Mouse (Mus musculus): ENCODE measurements around the gene Zdhhc7.
A peak's percentile ranks its signal among the peaks of the same experiment; 100 is the strongest.

The Zdhhc7 gene

DNA sequence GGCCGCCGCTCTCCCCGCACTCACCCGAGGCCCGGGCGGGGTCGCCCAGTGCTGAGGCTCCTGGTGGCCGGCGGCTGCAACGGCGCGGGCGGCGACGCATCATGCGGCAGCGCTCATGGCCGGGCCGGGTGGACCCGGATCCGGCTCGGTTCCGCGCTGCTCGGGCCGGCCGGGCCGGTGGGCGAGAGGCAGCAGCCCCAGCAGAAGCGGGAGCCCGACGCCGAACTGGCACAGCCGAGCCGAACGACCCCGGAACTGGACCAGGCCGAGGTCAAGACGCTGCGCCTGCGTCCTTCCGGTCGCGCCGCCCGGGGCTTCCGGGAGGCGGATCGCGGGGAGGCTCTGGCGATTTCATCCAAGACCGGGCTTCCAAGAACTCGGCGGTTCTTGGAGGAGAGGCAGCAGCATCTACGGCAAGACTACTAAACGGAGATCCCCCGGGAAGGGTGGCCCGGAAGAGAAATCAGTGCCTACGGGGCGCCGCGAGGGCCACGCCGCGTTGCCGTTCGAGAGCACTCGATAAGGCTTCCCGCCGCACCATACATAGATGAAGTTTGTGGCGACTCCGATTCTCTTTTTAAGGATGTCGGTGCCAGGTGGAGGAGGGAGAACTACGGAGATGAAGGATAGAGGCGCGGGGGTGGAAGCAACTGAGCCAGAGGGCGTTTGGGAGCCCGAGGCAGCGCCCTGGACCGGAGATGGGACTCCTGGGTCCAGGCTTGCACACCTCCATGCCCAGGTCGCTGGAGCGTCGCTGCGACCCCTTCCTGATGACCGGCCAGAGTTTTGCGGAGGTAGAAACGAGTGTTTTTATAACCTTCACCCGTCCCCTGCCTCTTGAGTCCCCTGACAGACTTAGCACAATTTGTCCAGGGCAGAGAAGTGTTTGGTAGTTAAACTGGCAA, at the start of gene Zdhhc7:
Gene Zdhhc7 (minus strand): TSS at position 415 of the 905 bp plus-strand sequence.
- DNase-seq, result peak; percentile 77 to 80

DNA sequence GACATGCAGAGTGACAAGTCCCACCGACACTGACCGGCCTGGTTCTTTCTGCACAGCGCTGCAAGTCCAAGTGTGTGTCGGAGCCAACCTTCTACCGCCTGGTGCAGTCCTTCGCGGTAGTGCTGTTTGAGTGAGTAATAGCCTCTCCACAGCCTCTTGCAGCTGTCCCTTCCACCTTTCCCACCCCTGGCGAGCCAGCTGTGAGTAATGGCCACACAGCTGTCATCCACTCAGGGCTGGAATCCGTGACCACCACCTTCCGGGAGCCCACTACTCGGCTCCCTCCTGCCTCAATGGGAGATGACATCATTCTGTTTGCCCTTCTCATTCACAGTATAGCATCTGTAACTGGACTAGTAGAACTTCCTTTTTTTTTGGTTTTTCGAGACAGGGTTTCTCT, 48.7 kb upstream of the Zdhhc7 start:
- no peak for DNase-seq

DNA sequence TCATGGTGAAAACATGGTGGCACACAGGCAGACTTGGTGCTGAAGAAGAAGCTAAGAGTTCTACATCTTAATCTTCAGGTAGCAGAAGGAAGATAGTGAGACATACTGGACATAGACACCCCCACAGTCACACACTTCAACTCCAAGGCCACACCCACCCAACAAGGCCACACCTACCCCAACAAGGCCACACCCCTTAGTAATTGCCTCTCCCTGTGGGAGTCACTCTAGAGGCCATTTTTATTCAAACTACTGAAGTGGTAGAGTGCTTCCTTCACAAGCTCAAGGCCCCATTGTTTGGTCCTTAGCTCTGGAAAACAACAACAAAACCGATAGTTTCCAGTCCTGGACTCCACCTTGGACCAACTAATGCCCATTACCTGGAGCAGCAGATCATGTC, 44.8 kb upstream of the Zdhhc7 start:
- no peak for DNase-seq

DNA sequence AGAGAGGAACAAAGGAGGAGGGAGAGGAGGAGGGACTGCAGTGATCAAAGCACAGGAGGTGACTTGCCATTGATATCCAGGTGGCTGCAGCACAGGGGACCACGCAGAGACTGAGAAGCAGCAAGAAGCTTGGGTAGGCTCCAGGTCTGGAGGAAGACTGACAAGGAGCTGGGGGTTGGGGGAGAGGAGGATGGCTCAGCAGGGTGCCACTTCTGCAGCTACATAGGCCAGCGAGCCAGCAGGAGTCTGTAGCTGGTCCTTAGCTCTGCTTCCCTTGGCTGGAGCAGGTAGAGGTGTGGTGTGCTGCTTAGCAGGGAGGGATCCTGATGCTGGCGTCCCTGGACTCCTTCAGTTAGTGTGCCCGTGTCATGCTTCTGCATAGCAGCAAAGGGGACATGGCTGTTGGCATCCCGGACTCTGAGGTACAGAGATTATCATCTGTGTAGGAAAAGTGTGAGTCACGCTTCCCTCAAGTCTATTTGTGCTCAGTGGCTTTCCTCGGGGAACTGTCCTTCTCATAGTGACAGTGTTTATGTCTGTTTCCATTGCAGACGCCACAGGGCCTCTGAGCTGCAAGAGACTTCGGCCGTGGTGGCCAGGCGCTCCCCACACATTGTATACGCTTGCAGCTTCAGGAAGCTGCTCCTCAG, 43.5 kb upstream of the Zdhhc7 start:
- no peak for DNase-seq

DNA sequence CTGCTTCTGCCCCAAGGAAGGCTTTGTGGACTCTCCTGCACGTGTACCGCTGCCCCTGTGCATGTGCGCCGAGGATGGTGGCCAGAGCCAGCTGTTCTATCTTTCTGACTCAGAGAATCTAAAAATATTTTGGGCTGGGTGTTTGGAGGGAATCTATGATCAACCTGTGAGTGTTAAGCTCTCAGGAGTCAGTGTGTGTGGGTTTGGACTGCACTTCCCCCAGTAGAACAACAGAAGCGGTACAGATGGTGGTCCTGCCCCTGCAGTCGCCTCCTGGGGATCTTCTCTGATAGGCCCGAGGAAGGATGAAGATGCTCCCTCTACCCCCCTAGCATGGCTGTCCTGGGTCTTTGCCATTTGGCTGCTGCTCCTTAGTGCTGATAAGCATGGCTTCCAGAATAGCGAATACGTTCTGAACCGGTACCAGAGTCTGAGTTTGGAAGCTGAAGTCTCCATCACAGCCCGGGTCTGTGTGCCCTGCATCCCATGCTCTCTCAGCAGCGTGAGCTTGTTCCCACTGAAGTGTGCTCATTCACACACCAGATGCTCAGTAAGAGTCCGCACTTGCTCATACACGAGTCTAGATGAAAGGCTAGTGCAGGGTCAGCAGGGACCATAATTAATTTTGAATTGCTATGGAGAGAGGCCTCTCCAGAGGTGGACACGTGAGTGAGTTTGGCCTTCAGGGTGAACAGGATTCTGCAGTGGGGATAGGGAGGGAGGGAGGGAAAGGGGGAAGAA, 42.8 kb upstream of the Zdhhc7 start:
- DNase-seq, result no peak

DNA sequence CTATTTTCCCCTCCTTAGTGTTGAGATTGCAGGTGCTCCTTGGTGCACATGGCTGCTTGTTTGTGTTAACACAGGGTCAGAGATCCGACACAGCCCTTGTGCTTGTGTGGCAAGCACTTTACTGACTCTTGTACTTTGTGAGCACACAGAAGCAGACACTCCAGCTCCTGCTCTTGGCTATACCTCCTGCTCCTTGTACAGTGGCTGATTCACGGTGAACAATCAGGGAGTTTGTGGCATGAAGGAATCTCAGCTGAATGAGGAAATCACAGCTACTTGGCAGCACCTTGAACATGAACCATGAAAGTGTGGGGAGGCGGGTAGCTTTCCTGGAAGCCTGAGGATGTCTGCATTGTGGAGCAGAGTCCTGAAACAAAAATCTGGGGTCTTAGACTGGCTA, 39.5 kb upstream of the Zdhhc7 start:
- DNase-seq, result no peak

DNA sequence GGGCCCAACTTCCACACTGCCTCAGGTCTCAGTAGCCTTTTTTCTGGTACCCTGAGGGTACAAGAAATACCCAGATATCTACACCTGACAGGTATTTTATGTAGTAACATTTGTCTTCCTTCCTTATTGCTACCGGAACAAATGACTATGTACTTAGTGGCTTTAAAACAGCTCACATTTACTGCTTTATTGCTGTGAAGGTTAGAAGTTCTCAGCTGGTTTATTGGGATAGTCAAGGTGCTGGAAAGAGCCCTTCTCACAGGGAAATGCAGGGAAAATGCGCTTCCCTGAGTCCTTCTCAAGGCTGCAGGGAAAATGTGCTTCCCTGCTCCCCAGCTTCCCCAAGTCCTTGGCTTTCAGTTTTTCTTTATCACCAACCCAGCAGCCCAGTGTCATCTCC, 37.7 kb upstream of the Zdhhc7 start:
- DNase-seq, result no peak

DNA sequence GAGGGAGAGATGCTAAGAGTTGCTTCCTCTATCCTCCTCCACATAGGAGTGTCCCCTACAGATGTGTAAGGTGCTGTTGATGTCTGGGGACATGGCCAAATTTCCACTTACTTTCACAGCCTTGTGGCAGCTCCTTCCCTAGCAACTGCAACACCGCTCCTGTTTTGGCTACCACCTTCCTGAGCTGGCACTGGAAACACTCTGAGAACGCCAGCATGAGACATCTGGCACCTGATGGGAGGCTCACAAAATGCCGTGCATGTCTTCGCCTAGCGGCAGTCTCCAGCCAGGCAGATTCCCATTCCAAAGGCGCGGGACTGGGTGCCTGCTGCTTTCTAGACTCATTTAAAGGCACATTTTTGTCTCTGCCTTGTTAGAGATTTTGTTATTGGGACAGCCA, 35.3 kb upstream of the Zdhhc7 start:
- no peak for DNase-seq

DNA sequence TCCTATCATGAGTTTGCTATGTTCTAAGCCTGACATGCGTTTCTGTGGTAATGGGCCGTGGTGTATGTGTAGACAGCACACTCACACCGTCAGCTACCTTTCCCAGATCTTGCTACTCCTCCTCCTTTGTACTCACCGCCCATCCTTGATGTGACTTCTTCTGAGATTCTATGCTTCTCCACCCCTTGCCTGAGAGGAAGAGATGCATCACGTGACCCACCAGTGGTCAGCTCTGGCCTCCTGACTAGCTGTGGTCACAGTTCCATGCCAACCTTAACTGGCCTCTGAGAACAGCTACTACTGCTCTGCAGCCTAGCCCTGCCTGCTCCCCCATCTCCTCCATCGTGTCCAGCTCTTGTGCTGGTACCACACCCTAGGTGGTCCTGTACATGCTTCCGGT, 34.4 kb upstream of the Zdhhc7 start:
- DNase-seq, result no peak

DNA sequence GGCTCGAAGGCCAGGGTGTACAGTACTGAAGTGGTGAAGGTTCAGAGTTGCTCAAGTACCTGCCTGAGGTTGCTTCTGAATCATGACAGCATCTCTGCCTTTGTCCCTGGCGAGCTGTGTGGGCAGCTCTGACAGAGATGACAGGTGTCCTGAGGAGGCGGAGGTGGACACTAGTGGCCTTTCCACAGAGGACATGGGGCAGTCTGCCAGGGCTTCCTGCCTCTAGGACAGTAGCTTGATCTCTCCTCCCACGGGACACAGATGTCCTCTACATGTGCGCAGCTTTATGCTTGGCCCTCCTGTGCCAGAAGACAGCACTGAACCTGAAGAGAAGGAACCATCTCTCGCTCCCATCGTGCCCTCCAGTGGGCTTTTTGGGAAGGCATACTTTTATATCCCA, 31.9 kb upstream of the Zdhhc7 start:
- DNase-seq, result no peak

DNA sequence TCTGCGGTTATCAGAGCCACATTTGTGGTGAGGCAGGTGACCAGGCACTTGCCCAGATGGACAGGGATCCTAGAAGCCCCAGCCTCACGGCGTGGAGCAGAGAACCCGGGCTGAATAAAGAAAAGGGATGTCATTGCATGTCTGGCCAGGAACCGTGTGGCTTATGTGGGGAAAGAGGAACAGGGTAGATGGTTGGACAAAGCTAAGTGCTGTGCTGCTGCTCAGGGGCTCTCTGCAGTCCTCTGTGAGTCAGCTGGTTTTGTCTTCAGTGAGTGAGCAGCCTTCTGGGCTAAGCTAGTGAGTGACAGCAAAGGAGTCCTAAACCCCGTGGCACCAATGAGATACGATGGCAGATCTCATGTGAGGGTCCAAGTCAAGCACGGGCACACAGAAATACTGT, 29.9 kb upstream of the Zdhhc7 start:
- no peak for DNase-seq

DNA sequence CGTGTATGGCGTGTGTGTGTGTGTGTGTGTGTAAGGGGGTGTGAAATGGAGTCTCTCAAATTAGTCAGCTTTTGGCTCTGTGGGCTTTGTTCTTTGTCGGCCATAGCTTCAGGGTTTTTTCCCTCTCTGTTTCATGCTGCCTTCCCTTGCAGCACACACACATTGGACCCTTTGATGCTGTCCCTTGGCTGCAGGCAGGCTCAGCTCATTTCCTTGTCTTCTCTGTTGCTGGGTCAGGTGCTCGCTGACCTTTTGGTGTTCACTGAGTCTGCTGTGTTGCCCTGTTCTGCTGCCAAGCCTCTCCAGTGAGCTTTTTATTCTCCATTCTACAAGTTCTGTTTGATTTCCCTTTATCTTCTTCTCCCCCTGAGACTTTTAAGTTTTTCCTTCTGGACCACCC, 28.3 kb upstream of the Zdhhc7 start:
- no peak for DNase-seq

DNA sequence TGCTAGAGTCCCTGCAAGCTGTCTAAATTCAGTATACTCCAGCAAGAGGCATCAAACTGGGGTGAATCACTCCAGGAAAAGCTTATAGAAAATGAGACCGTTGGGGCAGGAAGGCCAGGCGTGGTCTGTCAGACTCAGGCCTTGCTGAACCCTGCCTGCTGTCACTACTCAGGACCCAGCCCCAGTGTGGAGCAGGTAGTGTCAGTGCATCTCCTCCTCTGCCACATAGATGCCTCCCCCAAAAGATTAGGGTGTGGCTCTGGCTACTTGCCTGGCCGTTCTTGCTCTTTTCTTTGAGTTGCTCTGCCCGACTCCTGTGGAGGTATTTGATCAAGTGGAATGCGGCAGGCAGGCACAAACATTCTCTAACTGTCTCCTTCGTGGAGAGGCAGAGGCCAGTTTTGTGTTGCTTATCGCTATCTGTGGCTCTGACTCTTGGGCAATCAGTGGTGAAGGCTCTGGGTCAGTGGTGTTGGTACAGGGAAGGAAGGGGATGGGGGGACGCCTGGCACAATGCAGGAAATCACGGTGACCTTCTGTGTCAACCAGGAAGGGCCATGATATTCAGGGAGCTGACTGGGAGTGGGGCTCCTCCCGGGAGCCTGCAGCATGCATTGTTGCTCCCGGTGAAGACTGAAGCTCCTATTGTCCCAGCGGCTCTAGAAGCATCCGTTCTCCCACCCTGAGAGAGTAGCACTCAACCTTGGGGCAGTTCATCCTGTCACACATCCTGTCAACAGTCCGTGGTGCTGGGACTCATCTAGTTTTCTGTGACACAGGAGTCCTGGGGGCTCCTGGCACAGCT, 25.3 kb upstream of the Zdhhc7 start:
- DNase-seq, result no peak

DNA sequence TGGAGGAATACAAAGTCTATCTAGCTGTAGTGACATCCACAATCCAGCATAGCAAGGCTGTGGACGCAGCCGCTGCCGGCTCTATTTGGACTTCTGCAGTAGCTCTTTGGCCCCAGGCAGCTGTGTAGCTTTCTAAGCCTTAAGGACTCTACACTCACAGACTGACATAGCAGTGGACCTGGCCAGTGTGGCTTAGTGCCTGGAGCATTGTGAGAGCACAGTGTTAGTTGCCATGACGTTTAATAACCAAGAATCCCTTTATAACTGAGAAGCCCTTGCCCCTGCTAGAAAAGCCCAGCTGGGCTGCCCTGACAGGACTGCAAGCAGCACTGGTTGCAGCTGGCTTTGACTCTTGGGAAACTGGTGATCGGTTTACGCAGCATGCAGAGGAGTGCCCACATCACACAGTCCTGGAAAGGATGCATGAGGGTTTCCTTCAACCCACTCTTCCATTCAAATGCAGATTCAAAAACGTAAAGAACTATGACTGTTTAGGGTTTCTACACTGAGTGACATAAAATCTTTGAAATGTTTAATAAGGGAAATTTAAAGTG, 23.6 kb upstream of the Zdhhc7 start:
- no peak for DNase-seq

DNA sequence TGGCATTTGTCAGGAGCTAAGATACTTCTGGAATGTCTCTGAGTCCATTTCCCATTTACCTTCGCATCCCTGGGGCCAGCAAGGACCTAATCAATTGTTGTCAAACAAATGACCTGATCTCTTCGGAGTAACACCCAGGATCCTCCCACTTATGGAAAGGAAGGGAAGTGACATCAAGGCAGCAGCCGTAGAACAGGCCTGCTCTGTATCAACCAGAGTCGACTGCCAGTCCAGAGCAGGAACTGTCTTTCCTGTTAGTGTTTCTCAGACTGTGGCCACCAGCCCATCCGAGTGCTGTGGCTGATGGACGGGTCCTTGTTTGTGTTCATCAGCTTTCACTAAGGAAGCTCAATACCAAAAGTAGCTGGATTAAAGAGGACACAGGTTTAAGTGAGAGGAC, 23.0 kb upstream of the Zdhhc7 start:
- no peak for DNase-seq

DNA sequence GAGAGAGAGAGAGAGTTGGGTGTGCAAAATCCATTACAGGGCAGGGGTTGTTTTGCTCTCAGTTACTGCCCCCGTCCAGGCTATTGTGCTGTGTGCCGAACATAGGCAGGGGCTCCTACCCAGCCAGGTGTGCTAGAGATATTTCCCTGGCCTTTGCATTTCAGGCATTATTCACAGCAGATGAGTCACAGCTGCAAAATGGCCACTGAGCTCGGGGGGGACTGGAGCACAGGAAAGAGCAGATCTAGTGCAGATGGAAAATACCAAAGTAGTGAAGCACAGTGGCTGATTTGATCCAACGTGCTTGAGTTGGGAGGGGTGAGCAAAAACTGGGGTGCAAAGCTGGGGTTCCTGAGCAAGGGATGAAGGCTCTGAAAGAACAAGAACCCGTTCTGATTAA, 19.7 kb upstream of the Zdhhc7 start:
- DNase-seq, result no peak

DNA sequence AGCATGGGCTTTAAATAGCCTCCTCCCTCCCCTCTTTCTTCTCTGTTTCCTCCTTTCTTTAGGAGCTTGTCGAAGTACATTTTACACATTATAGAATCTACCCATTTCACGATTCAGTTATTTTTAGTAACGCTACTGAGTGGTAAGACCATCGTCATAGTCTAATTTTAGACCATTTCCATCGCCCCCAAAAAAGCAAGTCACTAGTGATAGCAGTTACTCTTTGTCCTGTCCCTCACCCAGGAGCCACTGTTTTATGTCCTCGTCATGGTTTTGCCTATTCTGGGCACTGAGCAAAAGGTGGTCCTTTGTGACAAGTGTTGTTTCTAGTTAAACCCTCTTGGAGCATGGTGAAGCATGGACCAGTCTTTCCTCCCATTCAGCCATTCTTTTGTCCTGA, 18.6 kb upstream of the Zdhhc7 start:
- DNase-seq, result no peak

DNA sequence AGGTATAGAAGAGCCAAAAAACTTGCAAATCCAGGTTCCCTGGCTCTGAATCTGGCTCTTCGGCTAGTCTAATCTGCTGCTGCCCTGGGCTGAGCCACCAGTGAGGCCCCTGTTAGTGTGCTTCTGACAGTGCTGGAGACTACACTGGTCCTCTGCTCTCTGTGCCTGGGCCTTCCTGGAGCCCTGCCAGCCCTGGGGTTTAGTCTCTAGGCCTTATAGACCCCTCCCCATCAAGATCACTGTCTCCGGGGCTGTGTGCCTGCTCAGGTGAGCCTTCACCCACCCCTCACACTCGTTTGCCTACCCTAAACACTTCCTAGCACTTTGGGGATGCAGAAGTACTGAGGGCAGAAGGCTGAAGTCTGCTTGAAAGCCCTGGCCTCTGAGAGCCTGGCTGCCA, 18.1 kb upstream of the Zdhhc7 start:
- no peak for DNase-seq

DNA sequence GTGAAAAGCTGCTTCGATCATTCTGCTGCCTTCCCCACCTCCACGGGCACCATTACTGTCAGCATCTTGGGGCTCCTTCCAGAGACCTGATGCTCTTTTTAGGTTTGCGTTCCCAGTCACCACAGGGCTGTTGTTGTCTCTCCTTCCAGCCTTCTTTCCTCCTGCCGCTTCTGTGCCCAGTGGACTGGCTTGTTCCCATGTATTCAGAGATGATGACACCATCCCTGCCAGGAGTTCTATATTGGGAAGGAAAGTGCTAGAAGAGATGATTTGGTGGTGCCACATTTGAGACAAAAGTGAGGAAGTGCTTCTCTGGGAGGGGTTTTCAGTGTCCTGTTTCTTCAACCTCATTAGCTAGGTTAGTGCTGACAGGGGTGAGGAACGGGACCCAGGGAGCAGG, 17.6 kb upstream of the Zdhhc7 start:
- DNase-seq, result no peak

DNA sequence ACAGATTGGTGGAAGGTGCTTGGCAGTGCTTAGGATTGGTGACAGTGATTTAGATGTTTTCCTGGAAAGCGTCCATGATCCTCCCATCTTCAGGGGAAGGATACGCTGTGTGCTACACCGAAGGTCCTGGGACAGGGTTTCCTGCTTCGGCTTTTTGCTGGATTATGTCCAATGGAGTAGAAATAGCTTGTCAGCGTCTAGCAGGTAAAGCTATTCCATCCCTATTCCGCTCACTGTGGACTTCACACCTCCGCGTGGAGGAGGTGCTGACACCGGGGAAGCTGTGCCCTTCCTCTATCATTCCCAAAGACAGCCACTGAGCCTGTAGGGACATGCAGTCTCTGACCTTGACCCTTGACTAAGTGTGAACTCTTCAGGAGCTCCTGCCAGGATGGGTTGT, 16.9 kb upstream of the Zdhhc7 start:
- no peak for DNase-seq

DNA sequence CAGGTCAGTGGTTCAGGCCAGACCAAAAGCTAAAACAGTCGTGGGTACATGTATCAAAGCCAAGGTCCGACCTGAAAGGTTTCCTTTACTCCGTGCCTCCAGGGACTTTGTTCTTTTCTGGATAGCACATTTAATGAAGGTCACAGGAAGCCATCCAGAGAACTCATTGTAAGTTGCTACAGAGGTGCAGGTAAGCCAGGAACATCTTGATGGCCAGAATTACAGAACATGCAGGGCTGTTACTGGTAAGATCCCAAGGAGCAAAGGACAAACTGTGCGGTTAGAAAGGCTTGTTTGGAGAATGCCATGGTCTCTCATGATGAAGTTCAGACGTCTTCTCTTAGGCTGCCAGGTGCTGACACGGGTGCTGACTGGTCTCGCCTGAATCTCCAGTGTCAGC, 15.3 kb upstream of the Zdhhc7 start:
- no peak for DNase-seq

DNA sequence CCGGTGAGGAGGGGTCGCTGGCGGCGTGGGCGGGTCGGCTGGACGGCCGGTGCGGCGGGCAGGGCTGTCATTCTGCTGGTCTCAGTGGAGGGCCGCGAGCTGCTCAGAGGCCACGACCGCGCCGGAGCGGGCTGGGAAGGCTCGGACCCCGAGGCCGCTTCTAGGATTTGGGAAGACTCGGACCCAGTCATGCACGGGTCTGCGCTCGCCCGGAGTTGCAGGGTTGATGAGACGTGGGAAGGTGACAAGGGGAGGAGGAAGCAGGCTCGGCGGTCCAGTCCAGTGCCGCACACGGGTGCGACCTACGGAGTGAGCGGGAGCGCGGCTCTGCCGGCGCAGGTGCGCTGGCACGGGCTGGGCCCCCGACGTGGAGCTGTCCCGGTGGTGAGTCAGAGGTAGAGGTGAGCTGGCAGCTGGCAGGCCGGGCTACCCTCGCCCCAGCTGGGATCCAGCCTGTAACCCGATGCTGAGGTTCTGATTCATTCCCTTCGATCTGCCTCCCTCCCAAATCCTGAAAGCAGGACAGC, 13.1 kb upstream of the Zdhhc7 start:
- peak; percentile 45 to 48 for DNase-seq

Measured in B cell, adult 2 months (primary cell).